Mouse (Mus musculus): ENCODE results near the gene Agtpbp1.

Gene Agtpbp1

DNA sequence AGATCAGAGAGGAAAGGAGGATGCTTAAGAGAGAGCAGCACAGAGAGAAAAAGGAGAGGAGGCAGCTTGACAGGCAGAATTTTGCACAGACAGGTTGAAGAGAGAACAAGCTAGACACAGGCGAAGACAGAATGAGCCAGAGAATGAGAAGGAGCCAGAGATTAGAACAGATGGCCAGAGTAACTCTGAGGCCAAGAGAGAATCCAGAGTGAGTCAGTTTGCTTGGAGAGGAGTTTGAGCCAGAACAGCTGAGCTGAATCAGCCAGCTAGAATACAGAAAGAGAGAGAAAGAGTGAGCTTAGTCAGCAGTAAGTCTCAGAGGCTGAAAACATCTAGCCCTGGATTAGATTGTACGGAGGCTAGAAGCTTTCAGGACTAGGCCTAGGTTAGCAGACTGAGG, 12.5 kb downstream of the Agtpbp1 start:
- peak in 1 of 2 experiments; percentile 74 for DNase-seq (ENCODE audit: low spot score in 2 of 2)

DNA sequence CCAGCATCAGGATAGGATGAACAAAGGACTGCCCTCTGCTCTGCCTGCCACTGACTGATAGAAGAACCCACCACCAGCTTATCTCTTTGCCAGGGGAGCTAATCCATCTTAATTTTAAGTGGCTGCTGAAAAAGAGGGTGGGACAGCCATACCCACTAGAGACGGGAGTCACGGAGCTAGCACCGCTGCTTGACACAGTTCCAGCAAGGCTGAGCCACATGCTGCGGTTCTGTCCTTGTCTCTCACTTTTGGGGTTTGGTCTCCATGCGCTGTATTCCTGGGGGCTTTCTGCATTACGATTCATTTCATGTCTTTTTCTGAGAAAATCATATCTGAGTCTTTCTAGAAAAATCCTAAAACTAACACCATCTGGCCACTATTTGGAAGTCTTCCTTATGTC, 13.9 kb downstream of the Agtpbp1 start:
- no peak for DNase-seq (ENCODE audit: low spot score in 2 of 2)

- DNase-seq (ENCODE audit: low spot score in 2 of 2), result no peak
These were observed 19.0 kb downstream of the Agtpbp1 start for GRCm38 (mm10) chr13:59565945-59566520.

DNA sequence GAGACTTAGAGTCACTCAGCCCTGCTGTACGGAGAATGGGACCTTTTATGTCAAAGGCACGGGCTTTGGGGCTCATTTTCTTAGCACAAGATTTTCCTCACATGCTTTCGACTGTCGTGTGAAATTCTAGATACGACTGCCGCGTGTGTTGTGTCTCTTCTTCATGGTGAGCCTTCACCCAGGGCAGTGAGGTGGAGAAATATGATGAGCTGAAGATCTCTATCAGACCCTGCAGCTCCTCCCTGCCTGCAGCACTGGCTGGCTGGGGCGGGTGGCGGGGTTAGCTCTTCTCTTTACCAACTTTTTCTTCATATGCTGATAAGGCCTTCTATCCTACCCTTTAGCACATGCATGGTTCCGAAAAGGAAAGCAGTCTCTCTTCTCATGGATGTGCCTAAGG, 20.1 kb downstream of the Agtpbp1 start:
- DNase-seq (ENCODE audit: low spot score in 2 of 2), result no peak

DNA sequence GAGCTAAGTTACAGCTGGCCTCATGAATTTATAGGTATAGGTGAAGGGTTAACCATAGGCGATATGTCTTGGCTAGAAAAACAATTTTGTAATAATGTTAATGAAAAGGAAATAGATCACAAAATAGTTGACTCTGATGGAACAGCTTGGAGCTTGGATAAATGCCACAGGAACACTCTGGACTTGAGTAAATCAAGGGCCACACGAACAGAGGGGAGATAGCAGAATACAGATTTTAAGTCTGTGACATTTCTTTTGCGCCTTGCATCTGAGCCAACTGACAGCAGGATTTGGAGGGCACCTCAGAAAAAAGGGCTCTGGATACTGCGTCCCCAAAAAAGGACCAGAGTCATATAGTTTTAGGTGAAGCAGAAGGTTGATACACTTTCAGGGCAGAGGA, 20.5 kb downstream of the Agtpbp1 start:
- no peak for DNase-seq (ENCODE audit: low spot score in 2 of 2)

DNA sequence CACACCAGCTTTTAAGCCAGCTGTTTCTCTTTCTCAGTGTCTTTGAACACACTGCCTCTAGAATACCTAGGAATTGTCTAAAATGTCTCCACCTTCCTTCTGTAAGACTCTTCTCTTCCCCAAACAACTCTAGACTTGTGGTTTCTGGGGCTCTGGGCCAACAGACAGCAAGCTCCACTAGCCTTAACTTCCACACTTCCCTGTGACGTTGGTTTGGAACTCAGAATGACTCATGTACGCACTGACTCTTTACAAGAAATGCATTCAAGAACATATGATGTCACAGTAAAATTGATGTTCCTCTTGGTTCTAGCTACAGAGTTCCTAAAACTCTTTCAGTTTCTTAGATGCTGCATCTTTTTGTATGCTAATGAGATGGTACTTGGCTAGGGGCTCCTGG, 22.6 kb downstream of the Agtpbp1 start:
- DNase-seq (ENCODE audit: low spot score in 2 of 2), result no peak

- no peak for DNase-seq (ENCODE audit: low spot score in 2 of 2)
These were observed 26.3 kb downstream of the Agtpbp1 start for GRCm38 (mm10) chr13:59558776-59559175.

DNA sequence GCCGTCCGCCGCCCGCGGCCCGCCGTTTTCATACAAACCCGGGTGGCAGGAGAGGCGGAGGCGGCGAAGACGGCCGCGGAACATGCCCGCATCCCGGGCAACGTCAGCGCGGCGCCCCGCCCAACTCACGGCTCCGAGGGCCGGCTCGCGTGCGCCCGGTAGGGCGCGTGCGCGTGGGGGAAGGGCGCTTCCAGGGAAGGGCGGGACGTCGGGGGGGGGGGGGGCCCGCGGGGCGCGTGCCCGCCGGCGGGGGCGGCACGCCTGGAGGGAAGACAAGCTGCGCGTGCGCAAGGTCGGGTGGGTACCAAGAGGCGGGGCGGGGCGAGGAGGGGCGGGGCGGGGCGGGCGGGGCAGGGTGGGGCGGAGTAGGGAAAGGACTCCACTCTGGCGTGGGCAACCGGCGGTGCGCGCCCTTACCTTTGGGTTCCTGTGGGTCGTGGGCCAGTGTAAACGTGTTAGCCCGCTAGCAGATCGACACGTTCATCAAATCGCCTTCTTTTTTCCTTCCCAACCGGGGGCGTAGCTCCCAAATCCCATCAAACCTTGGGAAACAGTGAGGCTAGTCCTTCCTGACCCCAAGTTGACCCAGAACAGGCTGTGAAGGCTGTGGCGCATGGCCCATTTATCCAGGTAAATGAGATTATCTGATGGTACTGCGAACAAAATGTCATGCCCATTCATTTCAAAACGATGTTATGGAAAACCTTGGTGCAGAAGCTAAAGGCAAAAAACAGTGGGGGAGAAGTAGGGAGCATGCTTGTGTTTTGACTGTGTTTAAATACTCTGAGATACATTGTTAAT, 27.6 kb downstream of the Agtpbp1 start:
- peak; percentile 92 to 95 for DNase-seq (ENCODE audit: low spot score in 2 of 2)

DNA sequence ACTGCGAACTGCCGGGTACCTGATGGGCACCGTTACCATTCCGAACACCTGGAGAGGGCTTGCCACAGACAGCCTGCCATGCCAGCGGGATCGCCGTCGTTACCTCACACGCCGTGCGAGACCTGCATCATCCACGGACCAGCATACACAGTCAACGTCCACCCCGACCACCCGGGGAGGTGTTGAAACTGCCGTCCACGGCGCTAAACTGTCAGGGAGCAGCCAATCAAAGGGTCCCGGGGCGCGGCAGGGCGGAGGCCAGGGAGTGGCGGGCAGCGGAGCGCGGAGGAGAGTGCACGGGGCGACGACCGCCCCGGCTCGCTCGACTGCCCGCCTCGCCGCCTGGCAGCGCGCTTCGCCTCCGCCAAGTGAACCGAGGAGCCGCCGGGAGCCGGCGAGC, 28.4 kb downstream of the Agtpbp1 start:
- DNase-seq (ENCODE audit: low spot score in 2 of 2), result peak; percentile 70 to 76

DNA sequence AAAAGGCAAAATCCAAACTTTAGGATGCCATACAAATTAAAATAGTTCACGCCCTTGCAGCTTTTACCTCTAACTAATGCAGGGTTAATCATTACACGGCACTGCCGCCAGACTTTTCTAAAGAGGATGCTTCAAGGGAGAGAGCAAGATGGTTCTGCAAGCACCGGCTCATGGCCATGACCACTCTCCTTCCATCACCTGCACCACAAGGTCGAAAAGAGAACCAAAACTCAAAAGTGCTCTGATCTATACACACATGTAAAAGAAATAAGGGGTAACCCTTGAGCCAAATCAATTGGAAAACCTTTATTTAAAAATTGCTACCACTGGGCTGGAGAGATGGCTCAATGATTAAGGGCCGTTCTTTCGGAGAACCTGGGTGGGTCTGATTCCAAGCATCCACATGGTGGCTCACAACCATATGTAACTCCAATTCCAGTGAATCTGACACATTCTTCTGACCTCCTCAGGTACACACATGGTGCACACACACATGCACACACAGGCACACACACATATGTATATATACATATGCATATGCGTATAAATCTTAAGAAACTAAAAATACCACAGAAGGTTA, 29.3 kb downstream of the Agtpbp1 start:
- no peak for DNase-seq (ENCODE audit: low spot score in 2 of 2)

GRCm38 (mm10) chr13:59554772-59555505, 30.1 kb downstream of the Agtpbp1 start:
- peak in 1 of 2 experiments; percentile 57 for DNase-seq (ENCODE audit: low spot score in 2 of 2)

GRCm38 (mm10) chr13:59552751-59553150, 32.3 kb downstream of the Agtpbp1 start:
- DNase-seq (ENCODE audit: low spot score in 2 of 2), result no peak

DNA sequence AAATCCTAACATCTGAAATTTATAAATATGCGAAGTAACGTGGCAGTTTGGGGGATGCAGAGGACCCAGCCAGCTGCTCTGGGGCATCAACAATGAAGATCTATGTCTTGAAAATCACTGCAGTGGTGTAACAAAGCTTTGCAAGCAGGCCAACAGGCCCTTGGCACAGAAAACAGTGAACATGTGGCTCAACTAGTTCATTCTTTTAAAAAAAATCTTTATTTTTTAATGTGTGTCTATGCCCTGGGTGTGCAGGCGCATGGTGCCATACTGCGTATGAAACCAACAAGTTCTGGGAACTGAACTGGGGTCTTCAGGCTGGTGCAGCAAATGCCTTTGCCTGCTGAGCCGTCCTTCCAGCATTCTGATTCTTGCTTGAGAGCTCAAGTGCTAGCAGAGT, 32.7 kb downstream of the Agtpbp1 start:
- DNase-seq (ENCODE audit: low spot score in 2 of 2), result no peak

GRCm38 (mm10) chr13:59549318-59549798, 35.7 kb downstream of the Agtpbp1 start:
- DNase-seq (ENCODE audit: low spot score in 2 of 2), result no peak

DNA sequence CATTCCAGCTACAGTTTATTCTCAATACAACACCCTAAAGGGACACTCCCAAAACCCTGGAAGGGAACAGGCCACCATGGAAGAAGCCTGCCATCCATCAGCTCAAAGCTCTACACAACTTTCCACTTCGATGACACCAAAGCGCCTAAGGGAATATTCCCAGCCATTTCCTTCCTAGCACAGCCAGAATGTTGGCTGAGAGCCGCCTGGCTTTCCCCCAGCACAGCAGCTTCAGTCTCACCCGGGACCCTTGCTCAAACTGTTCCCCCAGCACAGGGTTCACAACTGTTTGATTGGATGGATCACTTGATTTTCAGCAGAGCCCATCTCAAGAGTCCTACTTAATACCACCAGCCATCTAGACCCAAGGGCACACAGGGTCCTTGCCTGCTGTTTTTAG, 37.3 kb downstream of the Agtpbp1 start:
- no peak for DNase-seq (ENCODE audit: low spot score in 2 of 2)

DNA sequence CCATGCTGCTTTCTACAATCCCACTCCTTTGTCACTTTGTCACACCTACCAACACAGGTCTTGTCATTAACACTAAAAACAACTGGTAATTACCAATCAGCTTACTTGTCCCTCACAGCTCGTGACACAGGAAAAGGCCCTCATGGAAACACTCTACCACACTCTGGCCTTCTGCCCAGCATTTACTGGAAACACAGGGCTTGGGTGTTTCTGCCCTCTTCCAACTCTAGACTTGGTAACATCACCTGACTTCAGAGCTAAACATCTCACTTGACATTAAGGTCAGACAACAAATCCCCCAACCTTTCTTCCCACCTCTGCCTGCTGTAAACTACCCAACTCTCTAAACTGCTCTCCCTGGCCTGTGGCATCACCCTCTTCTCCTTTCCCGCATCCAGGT, 37.9 kb downstream of the Agtpbp1 start:
- no peak for DNase-seq (ENCODE audit: low spot score in 2 of 2)

- no peak for DNase-seq (ENCODE audit: low spot score in 2 of 2)
These were observed 42.6 kb downstream of the Agtpbp1 start for GRCm38 (mm10) chr13:59542411-59542810.

DNA sequence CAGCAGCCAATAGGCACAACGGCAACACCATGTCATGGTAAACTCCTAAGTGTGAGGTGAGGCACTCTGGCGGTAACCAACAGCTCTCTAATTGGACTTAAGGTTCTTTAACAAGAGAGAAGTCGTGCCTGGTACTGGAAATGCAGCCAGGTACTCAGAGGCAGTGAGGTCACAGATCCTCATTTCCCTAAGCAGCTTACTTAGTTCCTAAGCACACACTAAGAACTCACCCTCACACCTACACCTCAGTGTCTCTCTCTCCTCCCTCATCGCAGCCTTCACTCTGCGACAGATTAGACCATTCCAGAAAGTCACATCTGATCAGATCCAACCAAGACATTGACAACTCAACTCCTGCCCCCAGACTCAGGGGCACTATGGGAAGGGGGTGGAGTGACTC, 45.0 kb downstream of the Agtpbp1 start:
- no peak for DNase-seq (ENCODE audit: low spot score in 2 of 2)

DNA sequence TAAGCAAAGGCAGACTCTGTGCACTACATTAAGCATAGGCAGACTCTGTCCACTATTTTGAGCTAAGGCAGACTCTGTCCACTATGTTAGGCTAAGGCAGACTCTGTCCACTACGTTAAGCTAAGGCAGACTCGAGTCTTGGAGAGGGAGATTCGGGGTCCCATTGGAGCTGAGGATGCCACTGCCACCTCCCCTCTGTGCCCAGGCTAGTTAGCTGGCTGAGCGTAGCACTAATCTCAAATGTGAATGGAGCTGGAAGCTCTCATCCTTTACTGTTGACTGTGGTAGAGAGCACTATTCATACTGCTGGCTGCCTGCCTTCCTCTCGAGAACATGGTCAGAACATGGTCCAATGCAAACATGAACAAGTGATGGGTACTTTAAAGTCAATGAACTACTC, 46.4 kb downstream of the Agtpbp1 start:
- DNase-seq (ENCODE audit: low spot score in 2 of 2), result no peak

GRCm38 (mm10) chr13:59536631-59537030, 48.4 kb downstream of the Agtpbp1 start:
- DNase-seq (ENCODE audit: low spot score in 2 of 2), result no peak

- DNase-seq (ENCODE audit: low spot score in 2 of 2), result no peak
These were observed 49.3 kb downstream of the Agtpbp1 start for GRCm38 (mm10) chr13:59535746-59536145.

GRCm38 (mm10) chr13:59534301-59534700, 50.7 kb downstream of the Agtpbp1 start:
- no peak for DNase-seq (ENCODE audit: low spot score in 2 of 2)

Measured in right cerebral cortex, postnatal 10 days (tissue).